Mouse (Mus musculus) CH12.LX (cell line): ENCODE data around the gene Ets2.

ENCODE experiments used
- CTCF ChIP-seq, 2 experiments: IDR thresholded peaks in 1 of 2; conservative IDR thresholded peaks in 1 of 2; 2 replicates each; pipeline ENCODE4 v1.5.1; 2011 to 2012; ENCODE audit warnings: low read depth in 2 of 2, low read length in 2 of 2, improper control_type of control experiment in 1 of 2, inconsistent platforms in 1 of 2, mild to moderate bottlenecking in 1 of 2, moderate library complexity in 1 of 2
- EP300 ChIP-seq: IDR thresholded peaks from 2 replicates; pipeline ENCODE4 v1.6.1; 2011; ENCODE audit warnings: low read length, improper control_type of control experiment
- JUN ChIP-seq: IDR thresholded peaks from 2 replicates; pipeline ENCODE4 v1.6.1; 2011; ENCODE audit warnings: low read depth, mild to moderate bottlenecking, low read length, improper control_type of control experiment, moderate library complexity; ENCODE audit not compliant: insufficient read depth
- KAT2A ChIP-seq: IDR thresholded peaks from 2 replicates; pipeline ENCODE4 v1.6.1; 2012; ENCODE audit warnings: low read length, improper control_type of control experiment, inconsistent platforms; ENCODE audit not compliant: insufficient replicate concordance
- MAFK ChIP-seq: IDR thresholded peaks from 2 replicates; pipeline ENCODE4 v1.6.1; 2011; ENCODE audit warnings: low read length, improper control_type of control experiment; ENCODE audit not compliant: insufficient replicate concordance
- MEF2A ChIP-seq: IDR thresholded peaks from 2 replicates; pipeline ENCODE4 v1.6.1; 2014; ENCODE audit warnings: low read depth, mild to moderate bottlenecking, inconsistent platforms, low read length, improper control_type of control experiment, borderline replicate concordance
- NRF1 ChIP-seq: IDR thresholded peaks from 2 replicates; pipeline ENCODE4 v1.6.1; 2014; ENCODE audit warnings: low read depth, mild to moderate bottlenecking, inconsistent platforms, low read length, improper control_type of control experiment, moderate library complexity
- ZMIZ1 ChIP-seq: IDR thresholded peaks from 2 replicates; pipeline ENCODE4 v1.6.1; 2012; ENCODE audit warnings: low read depth, mild to moderate bottlenecking, inconsistent platforms, low read length, improper control_type of control experiment

GRCm38 (mm10) chr16:95658836-95659430, 42.9 kb upstream of the Ets2 start:
- TF ChIP-seq MAFK (no peak), MEF2A (no peak), NRF1 (no peak), ZMIZ1 (no peak), EP300 (no peak), JUN (no peak), CTCF (conservative IDR thresholded peaks at IDR 0.05 in 1 of 2, IDR thresholded peaks at IDR 0.05 in 1 of 2; ENCODE audit: low read depth in 2 of 2, low read length in 2 of 2) (peak; percentile 97 to 100), KAT2A (no peak)
